Mouse (Mus musculus) lung, embryonic 14.5 days (tissue): ENCODE results near the gene C5ar2. TPM values are rescaled to one million over a fixed set of nuclear protein-coding genes. Genes with fewer than 3 reads are reported as not detected.

Source experiments
- ATAC-seq: fragments of 200-750 bp; cut with Nextera tagmentation; 2 replicates; pipeline ENCODE4 v1.8.0; 2017; ENCODE audit warnings: mild to moderate bottlenecking, moderate TSS enrichment, moderate library complexity; ENCODE audit not compliant: insufficient read depth
- DNase-seq: peaks from one replicate; pipeline ENCODE4 v3.0.0-alpha.2; 2015
- H3K27ac ChIP-seq: fragments of 300-500 bp; sonication (generic); 2 replicates; pipeline ENCODE4 v1.5.1; 2014; ENCODE audit warnings: low read depth, mild to moderate bottlenecking, moderate library complexity
- H3K27me3 ChIP-seq: fragments of 300-500 bp; sonication (generic); 2 replicates; pipeline ENCODE4 v1.6.1; 2014; ENCODE audit warnings: low read length, control low read depth; ENCODE audit not compliant: insufficient read depth
- H3K36me3 ChIP-seq: fragments of 300-500 bp; sonication (generic); 2 replicates; pipeline ENCODE4 v1.6.1; 2014; ENCODE audit warnings: control low read depth; ENCODE audit not compliant: insufficient read depth
- H3K4me1 ChIP-seq: fragments of 300-500 bp; sonication (generic); 2 replicates; pipeline ENCODE4 v1.6.1; 2014; ENCODE audit warnings: antibody characterized with exemption, control low read depth; ENCODE audit not compliant: insufficient read depth
- H3K4me2 ChIP-seq: fragments of 300-500 bp; sonication (generic); 2 replicates; pipeline ENCODE4 v1.6.1; 2014; ENCODE audit warnings: mild to moderate bottlenecking
- H3K4me3 ChIP-seq: fragments of 300-500 bp; sonication (generic); 2 replicates; pipeline ENCODE4 v1.5.1; 2014; ENCODE audit warnings: low read depth, low read length
- H3K9ac ChIP-seq: fragments of 300-500 bp; sonication (generic); 2 replicates; pipeline ENCODE4 v1.6.1; 2014
- H3K9me3 ChIP-seq: fragments of 300-500 bp; sonication (generic); 2 replicates; pipeline ENCODE4 v1.6.1; 2016; ENCODE audit warnings: low read depth, low read length, control low read depth
- CTCF ChIP-seq: IDR thresholded peaks from 2 replicates; pipeline ENCODE4 v1.5.1; 2016; ENCODE audit warnings: antibody characterized with exemption, low read depth
- WGBS: fragments of 180-500 bp; shearing (Covaris S2); extraction: QIAGEN DNeasy Blood & Tissue Kit; methylation state at CpG from one replicate; pipeline ENCODE4 v1.1.7; 2014; 5-methylcytosine and 5-hydroxymethylcytosine counted together
- polyA plus RNA-seq: library from polyadenylated mRNA; unstranded; fragments of >200 nt; fragmentation: Nextera tagmentation; extraction: Ambion mirVana; gene quantifications from 2 replicates; pipeline ENCODE4 v1.2.1, GENCODE M21; 2014

C5ar2 gene
- polyA plus RNA-seq, result 0.05 and 0.18 TPM in 2 replicates

DNA sequence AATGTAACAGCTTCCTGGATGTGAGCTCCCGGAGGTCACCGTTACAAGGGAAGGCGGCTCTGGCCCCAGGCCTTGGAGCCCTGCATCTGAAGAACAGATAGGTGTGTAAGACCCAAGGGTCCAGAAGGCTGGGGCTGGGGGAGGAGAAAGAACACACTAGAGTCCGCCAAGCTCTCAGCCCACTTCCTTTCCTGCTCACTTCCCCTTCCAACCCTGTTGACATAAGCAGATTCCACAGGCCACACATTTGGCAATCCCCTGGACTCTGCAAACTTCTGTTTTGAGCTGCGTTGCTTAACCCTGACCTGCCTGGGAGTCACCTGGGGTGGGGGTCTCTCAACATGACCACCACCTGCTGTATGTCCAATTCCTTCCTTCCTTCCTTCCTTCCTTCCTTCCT lies at the start of gene C5ar2:
Gene C5ar2 (minus strand): TSS at position 88 of the 400 bp plus-strand sequence.
- Histone ChIP-seq H3K36me3 (no peaks in the 10 kb centered on the region), H3K9me3 (no peaks in the 10 kb centered on the region), H3K9ac (no peak within 1 kb of the TSS), H3K4me3 (no peak within 1 kb of the TSS), H3K4me1 (no peaks in the 10 kb centered on the region), H3K27me3 (no peaks in the 10 kb centered on the region), H3K27ac (no peak within 1 kb of the TSS), H3K4me2 (no peak within 1 kb of the TSS)
- WGBS, result 46% methylated on average over 5 of the region's 5 CpGs
- ATAC-seq (no peak), DNase-seq (no peak)
- TF ChIP-seq CTCF, result no peak

- Histone ChIP-seq H3K36me3 (peaks cover 17% of the 10 kb centered on the region), H3K9ac (no peak overlapping the region), H3K4me2 (no peak overlapping the region), H3K4me3 (no peak overlapping the region), H3K27me3 (no peaks in the 10 kb centered on the region), H3K27ac (no peak overlapping the region), H3K9me3 (no peaks in the 10 kb centered on the region), H3K4me1 (no peaks in the 10 kb centered on the region)
- no peak for ATAC-seq
- no peak for DNase-seq
- no peak for TF ChIP-seq CTCF
- WGBS, result 67% methylated on average over 1 of the region's 1 CpGs
These were observed 43.8 kb upstream of the C5ar2 start for GRCm38 (mm10) chr7:16287791-16288190.

- no peaks in the 10 kb centered on the region for H3K4me1 ChIP-seq
- WGBS, result 67% methylated on average over 2 of the region's 2 CpGs
- H3K36me3 ChIP-seq, result peaks cover 25% of the 10 kb centered on the region
- H3K27ac ChIP-seq, result peak overlapping the region; percentile 93
- peak overlapping the region; percentile 64 for H3K9ac ChIP-seq
- no peaks in the 10 kb centered on the region for H3K27me3 ChIP-seq
- ATAC-seq (no peak), DNase-seq (no peak)
- H3K4me2 ChIP-seq, result peak overlapping the region; percentile 71
- H3K4me3 ChIP-seq, result peak overlapping the region; percentile 57
- no peaks in the 10 kb centered on the region for H3K9me3 ChIP-seq
- TF ChIP-seq CTCF, result no peak
These were observed 43.1 kb upstream of the C5ar2 start for GRCm38 (mm10) chr7:16287016-16287415.

- DNase-seq, result peak; percentile 100
- WGBS, result under 1% methylated on average over 70 of the region's 70 CpGs
- Histone ChIP-seq H3K27ac (peak within 1 kb of the TSS; percentile 93), H3K36me3 (peaks cover 32% of the 10 kb centered on the region), H3K9ac (peak within 1 kb of the TSS; percentile 64), H3K4me1 (no peaks in the 10 kb centered on the region), H3K27me3 (no peaks in the 10 kb centered on the region), H3K9me3 (no peaks in the 10 kb centered on the region), H3K4me3 (peak within 1 kb of the TSS; percentile 57), H3K4me2 (peak within 1 kb of the TSS; percentile 71)
- ATAC-seq, result peak; percentile 91
- no peak for TF ChIP-seq CTCF
These were observed 42.3 kb upstream of the C5ar2 start, which contains the start of gene Ccdc9 for GRCm38 (mm10) chr7:16286026-16286961. Ccdc9 (minus strand) TSS chr7:16286795.

DNA sequence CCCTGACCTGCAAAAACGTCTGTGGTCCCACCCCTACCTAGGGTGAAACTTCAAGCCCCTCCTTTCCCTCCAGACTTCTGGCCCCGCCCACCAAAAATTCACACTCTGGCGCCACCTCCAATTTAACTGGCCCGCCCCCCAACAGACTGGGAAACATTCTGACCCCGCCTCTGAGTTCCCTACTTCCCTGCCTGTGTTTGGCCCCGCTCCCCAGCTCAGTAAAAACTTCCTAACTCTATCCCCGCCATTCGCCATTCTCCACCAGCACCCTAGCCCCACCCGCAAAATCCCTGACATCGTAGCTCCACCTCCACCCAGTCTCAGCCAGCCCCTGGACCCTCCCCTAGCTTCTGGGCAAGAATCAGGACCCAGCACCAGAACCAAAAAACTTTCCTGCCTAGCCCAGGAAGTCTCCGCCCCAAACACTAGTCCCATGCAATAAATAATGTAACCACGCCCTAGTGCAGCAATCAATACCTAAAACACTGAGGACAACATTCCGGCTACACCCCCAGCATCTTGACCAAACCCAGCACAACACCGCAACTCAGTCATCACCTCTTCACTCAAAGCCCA lies 41.6 kb upstream of the C5ar2 start:
- H3K4me3 ChIP-seq, result peak overlapping the region; percentile 57
- no peak for TF ChIP-seq CTCF
- DNase-seq (peak; percentile 84), ATAC-seq (peak; percentile 75)
- H3K27me3 ChIP-seq, result no peaks in the 10 kb centered on the region
- H3K36me3 ChIP-seq, result peaks cover 40% of the 10 kb centered on the region
- peak overlapping the region; percentile 71 for H3K4me2 ChIP-seq
- H3K9ac ChIP-seq, result no peak overlapping the region
- peak overlapping the region; percentile 69 for H3K27ac ChIP-seq
- H3K4me1 ChIP-seq, result no peaks in the 10 kb centered on the region
- H3K9me3 ChIP-seq, result no peaks in the 10 kb centered on the region
- 0% methylated on average over 14 of the region's 14 CpGs for WGBS

DNA sequence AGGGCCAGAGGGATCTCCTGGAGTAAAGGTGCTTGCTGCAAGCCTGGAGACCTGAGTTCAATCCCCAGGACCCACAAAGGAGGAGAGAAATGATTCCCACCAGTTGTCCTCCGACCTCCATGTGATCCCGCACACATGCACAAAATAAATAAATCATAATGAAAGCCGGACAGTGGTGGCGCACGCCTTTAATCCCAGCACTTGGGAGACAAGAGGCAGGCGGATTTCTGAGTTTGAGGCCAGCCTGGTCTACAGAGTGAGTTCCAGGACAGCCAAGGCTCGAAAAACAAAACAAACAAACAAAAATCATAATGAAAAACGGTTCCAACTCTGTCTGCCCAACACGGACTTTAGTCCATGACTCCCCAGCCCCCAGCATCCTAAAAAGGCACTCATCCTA lies 41.0 kb upstream of the C5ar2 start:
- Histone ChIP-seq H3K36me3 (peaks cover 46% of the 10 kb centered on the region), H3K4me3 (peak overlapping the region; percentile 57), H3K27me3 (no peaks in the 10 kb centered on the region), H3K4me1 (no peaks in the 10 kb centered on the region), H3K27ac (peak overlapping the region; percentile 69), H3K9me3 (no peaks in the 10 kb centered on the region), H3K9ac (no peak overlapping the region), H3K4me2 (peak overlapping the region; percentile 71)
- DNase-seq (no peak), ATAC-seq (no peak)
- TF ChIP-seq CTCF, result no peak
- 37% methylated on average over 9 of the region's 9 CpGs for WGBS

DNA sequence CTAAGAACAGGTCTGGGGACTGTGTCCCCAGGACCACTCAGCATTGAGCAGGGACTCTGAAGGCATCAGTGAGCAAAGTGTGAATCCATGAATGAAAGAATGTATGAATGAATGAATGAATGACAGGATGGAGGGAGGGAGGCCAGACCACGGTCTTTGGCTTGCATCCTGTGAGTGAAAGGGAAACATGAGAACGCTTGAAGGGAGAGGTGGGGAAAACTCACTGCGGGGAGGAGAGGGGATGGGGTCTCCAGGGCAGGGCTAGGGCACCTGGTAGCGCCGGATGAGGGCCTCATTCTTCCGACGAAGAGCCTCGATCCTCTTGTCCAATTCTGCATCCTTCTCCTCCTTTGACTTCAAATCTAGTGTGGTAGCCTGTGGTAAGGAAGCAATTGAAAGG lies 40.0 kb upstream of the C5ar2 start:
- ATAC-seq (no peak), DNase-seq (no peak)
- Histone ChIP-seq H3K9me3 (no peaks in the 10 kb centered on the region), H3K27me3 (no peaks in the 10 kb centered on the region), H3K36me3 (peaks cover 50% of the 10 kb centered on the region), H3K27ac (no peak overlapping the region), H3K4me1 (no peaks in the 10 kb centered on the region), H3K4me3 (no peak overlapping the region), H3K9ac (no peak overlapping the region), H3K4me2 (no peak overlapping the region)
- 92% methylated on average over 8 of the region's 8 CpGs for WGBS
- no peak for TF ChIP-seq CTCF
